In genomic region chr8:3630647-3631477, GRCm38 (mm10) we compare ENCODE assay signal across 8 mouse cellular contexts. TPM values are rescaled to one million over a fixed set of nuclear protein-coding genes. Genes with fewer than 3 reads are reported as not detected.
A peak's percentile ranks its signal among the peaks of the same experiment; 100 is the strongest.
DNase-seq lines count a peak whose midpoint lies in the region; ATAC-seq and TF ChIP-seq lines count a peak whose summit lies in the region.

TSS of gene Stxbp2 (plus strand) at chr8:3630955.

- peaks cover 12% of the 10 kb centered on the region for H3K4me1 ChIP-seq in heart, embryonic 10.5 days
- peaks cover 18% of the 10 kb centered on the region for H3K4me1 ChIP-seq in kidney, embryonic 15.5 days
- peaks cover 4% of the 10 kb centered on the region for H3K4me1 ChIP-seq in liver, adult 2 months (ENCODE audit: control insufficient read depth, insufficient read depth, low read length)

- 0 out of 2 replicates have a peak, but pooled peaks have one; percentile 24 for TF ChIP-seq POLR2A in liver, adult 2 months (IDR thresholded peaks at IDR 0.05; ENCODE audit: extremely low read depth, insufficient read depth, low read length)

- no peak for TF ChIP-seq CTCF in liver, adult 2 months (IDR thresholded peaks at IDR 0.05; ENCODE audit: low read depth, low read length)

- H3K27me3 ChIP-seq in heart, embryonic 10.5 days (ENCODE audit: insufficient read depth, poor library complexity, severe bottlenecking), result peaks cover 12% of the 10 kb centered on the region
- peaks cover 19% of the 10 kb centered on the region for H3K27me3 ChIP-seq in kidney, embryonic 15.5 days
- no peaks in the 10 kb centered on the region for H3K27me3 ChIP-seq in liver, adult 2 months (ENCODE audit: control insufficient read depth, insufficient read depth, low read length)

- peak within 1 kb of the TSS; percentile 70 for H3K4me2 ChIP-seq in kidney, embryonic 15.5 days

- peak within 1 kb of the TSS; percentile 83 for H3K4me3 ChIP-seq in heart, embryonic 10.5 days
- peak within 1 kb of the TSS; percentile 65 for H3K4me3 ChIP-seq in kidney, embryonic 15.5 days (replicated peaks)
- H3K4me3 ChIP-seq in liver, adult 2 months (ENCODE audit: insufficient read depth, low read depth, low read length), result peak within 1 kb of the TSS; percentile 73

- DNase-seq in layer of hippocampus, adult 11-12 months (ENCODE audit: low spot score), result peak; percentile 69
- DNase-seq in layer of hippocampus, adult 9-10 months (ENCODE audit: low spot score), result no peak
- peak; percentile 73 to 86 for DNase-seq in cerebellum, postnatal 36 days
- peak; percentile 91 for DNase-seq in heart, embryonic 10.5 days (ENCODE audit: low spot score)
- DNase-seq in liver, adult 2 months (ENCODE audit: extremely low read depth, low read depth, low spot score), result peak; percentile 64
- peak; percentile 44 to 63 for DNase-seq in monocyte, adult 2 months (ENCODE audit: low read depth in 1 of 2, low spot score in 2 of 2)
- DNase-seq in spleen, postnatal 4 days (ENCODE audit: low spot score in 2 of 2), result peak; percentile 84 to 92

- whole genome bisulfite sequencing in heart, embryonic 10.5 days, result 6% methylated on average over 47 of the region's 47 CpGs
- 4% methylated on average over 47 of the region's 47 CpGs for WGBS in kidney, embryonic 15.5 days
- WGBS in liver, adult 2 months, result 4% methylated on average over 47 of the region's 47 CpGs

- ATAC-seq in kidney, embryonic 15.5 days (replicated peaks; ENCODE audit: low FRiP score), result peak; percentile 92

- H3K79me2 ChIP-seq in liver, adult 2 months (ENCODE audit: control insufficient read depth, insufficient read depth, low read length), result no peaks in the 10 kb centered on the region; the same call in 1 of the 2 replicates

- peak within 1 kb of the TSS; percentile 57 for H3K9ac ChIP-seq in kidney, embryonic 15.5 days
- H3K9ac ChIP-seq in liver, adult 2 months (ENCODE audit: low read depth, low read length), result peak within 1 kb of the TSS; percentile 66

- H3K9me3 ChIP-seq in heart, embryonic 10.5 days, result no peaks in the 10 kb centered on the region
- H3K9me3 ChIP-seq in kidney, embryonic 15.5 days (replicated peaks), result no peaks in the 10 kb centered on the region

- H3K27ac ChIP-seq in heart, embryonic 10.5 days, result peak within 1 kb of the TSS; percentile 90
- no peak within 1 kb of the TSS; the same call in 1 of the 2 replicates for H3K27ac ChIP-seq in kidney, embryonic 15.5 days
- H3K27ac ChIP-seq in liver, adult 2 months (replicated peaks; ENCODE audit: insufficient read depth, low read depth, low read length), result no peak within 1 kb of the TSS

- peaks cover 20% of the 10 kb centered on the region for H3K36me3 ChIP-seq in heart, embryonic 10.5 days
- H3K36me3 ChIP-seq in kidney, embryonic 15.5 days, result peaks cover 12% of the 10 kb centered on the region
- H3K36me3 ChIP-seq in liver, adult 2 months (ENCODE audit: control insufficient read depth, insufficient read depth, low read length), result peaks cover 3% of the 10 kb centered on the region

RNA-seq across cellular contexts. Expression of gene Stxbp2, which starts in this region (rescaled TPM):
- 79.1 and 81.4 TPM in 2 replicates for polyA plus RNA-seq in heart, embryonic 10.5 days (2016; fragmentation: Nextera tagmentation; extraction: Ambion mirVana)
- 78.5 and 85.3 TPM in 2 replicates for polyA plus RNA-seq in kidney, embryonic 15.5 days (2015; fragmentation: Nextera tagmentation; extraction: Ambion mirVana)
- total RNA-seq in liver, adult 2 months (2014; rRNA removed), result 33.6 and 37.5 TPM in 2 replicates
- polyA plus RNA-seq in liver, adult 2 months (2012; rRNA removed), result 54.0 and 78.2 TPM in 2 replicates
